Mouse (Mus musculus) E14TG2a.4 (cell line): ENCODE data around the gene Sash1.

Source experiments
- CTCF ChIP-seq: conservative IDR thresholded peaks from 2 replicates; pipeline ENCODE4 v1.5.1; 2014; ENCODE audit warnings: low read length
- NANOG ChIP-seq: IDR thresholded peaks from 2 replicates; pipeline ENCODE4 v1.6.1; 2014; ENCODE audit warnings: borderline replicate concordance, low read length, mixed read lengths
- POU5F1 ChIP-seq: IDR thresholded peaks from 2 replicates; pipeline ENCODE4 v1.6.1; 2014; ENCODE audit warnings: low read length, borderline replicate concordance

- no peak for TF ChIP-seq CTCF
- no peak for TF ChIP-seq POU5F1
- no peak for TF ChIP-seq NANOG
These were observed 40.4 kb upstream of the Sash1 start for GRCm38 (mm10) chr10:8926295-8926694.
